Mouse (Mus musculus) hindbrain, embryonic 14.5 days (tissue): Measurements from ENCODE around the gene Hadha. TPM values are rescaled to one million over a fixed set of nuclear protein-coding genes. Genes with fewer than 3 reads are reported as not detected.
A peak's percentile ranks its signal among the peaks of the same experiment; 100 is the strongest.

Source experiments
- ATAC-seq: fragments of 200-750 bp; cut with Nextera tagmentation; 2 replicates; pipeline ENCODE4 v1.8.0; 2017; ENCODE audit warnings: moderate number of reproducible peaks, mild to moderate bottlenecking, moderate TSS enrichment, moderate library complexity; ENCODE audit not compliant: low FRiP score
- DNase-seq: peaks from one replicate; pipeline ENCODE4 v3.0.0-alpha.2; 2015; ENCODE audit warnings: low spot score
- H3K27ac ChIP-seq: fragments of 300-500 bp; sonication (generic); 2 replicates; pipeline ENCODE4 v1.5.1; 2014; ENCODE audit warnings: mild to moderate bottlenecking, moderate library complexity
- H3K27me3 ChIP-seq: fragments of 300-500 bp; sonication (generic); 2 replicates; pipeline ENCODE4 v1.6.1; 2014; ENCODE audit warnings: mild to moderate bottlenecking, low read length, mixed read lengths; ENCODE audit not compliant: control insufficient read depth, insufficient read depth
- H3K36me3 ChIP-seq: fragments of 300-500 bp; sonication (generic); replicated peaks from 2 replicates; pipeline ENCODE4 v1.6.1; 2014; ENCODE audit not compliant: control insufficient read depth, insufficient read depth
- H3K4me1 ChIP-seq: fragments of 300-500 bp; sonication (generic); replicated peaks from 2 replicates; pipeline ENCODE4 v1.6.1; 2014; ENCODE audit warnings: antibody characterized with exemption, low read length, mixed read lengths; ENCODE audit not compliant: control insufficient read depth, insufficient read depth
- H3K4me2 ChIP-seq: fragments of 300-500 bp; sonication (generic); replicated peaks from 2 replicates; pipeline ENCODE4 v1.6.1; 2014; ENCODE audit warnings: mild to moderate bottlenecking, moderate library complexity
- H3K4me3 ChIP-seq: fragments of 300-500 bp; sonication (generic); replicated peaks from 2 replicates; pipeline ENCODE4 v1.5.1; 2014; ENCODE audit warnings: mild to moderate bottlenecking, low read length
- H3K9ac ChIP-seq: fragments of 300-500 bp; sonication (generic); 2 replicates; pipeline ENCODE4 v1.6.1; 2014
- H3K9me3 ChIP-seq: fragments of 300-500 bp; sonication (generic); 2 replicates; pipeline ENCODE4 v1.6.1; 2016; ENCODE audit warnings: low read length; ENCODE audit not compliant: control insufficient read depth
- WGBS: fragments of 180-500 bp; shearing (Covaris S2); extraction: QIAGEN DNeasy Blood & Tissue Kit; methylation state at CpG from one replicate; pipeline ENCODE4 v1.1.7; 2014; 5-methylcytosine and 5-hydroxymethylcytosine counted together
- polyA plus RNA-seq: library from polyadenylated mRNA; unstranded; fragments of >200 nt; fragmentation: Nextera tagmentation; extraction: Ambion mirVana; gene quantifications from 2 replicates; pipeline ENCODE4 v1.2.1, GENCODE M21; 2014

Hadha gene
- polyA plus RNA-seq, 1 experiment from 2014 or later = 57.5 TPM

DNA sequence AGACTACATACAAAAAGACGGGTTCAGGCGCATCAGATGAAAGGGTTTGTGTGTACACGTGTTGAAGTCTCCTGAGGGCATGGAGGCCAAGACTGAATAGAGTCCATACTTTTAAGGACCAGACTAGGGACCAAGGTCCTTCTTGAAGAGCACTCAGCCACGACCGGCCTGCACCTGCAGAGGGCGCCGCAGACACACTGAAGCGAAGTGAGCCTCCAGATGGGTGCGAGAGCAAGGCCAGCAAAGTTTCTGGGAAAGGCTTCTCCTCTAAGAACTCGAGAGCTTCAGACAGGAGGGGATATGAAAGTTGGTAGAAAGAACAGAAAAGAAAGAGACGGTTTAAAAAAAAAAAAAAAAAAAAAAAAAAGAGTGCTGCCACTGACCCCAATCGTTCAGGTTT is 50.6 kb downstream of the Hadha start:
- Histone ChIP-seq H3K27ac (no peak overlapping the region), H3K9me3 (no peaks in the 10 kb centered on the region), H3K4me2 (peak overlapping the region; percentile 97), H3K36me3 (no peaks in the 10 kb centered on the region), H3K4me1 (peaks cover 26% of the 10 kb centered on the region), H3K4me3 (peak overlapping the region; percentile 70), H3K27me3 (no peaks in the 10 kb centered on the region), H3K9ac (no peak overlapping the region)
- ATAC-seq (no peak), DNase-seq (peak; percentile 68)
- 1% methylated on average over 12 of the region's 12 CpGs for WGBS

DNA sequence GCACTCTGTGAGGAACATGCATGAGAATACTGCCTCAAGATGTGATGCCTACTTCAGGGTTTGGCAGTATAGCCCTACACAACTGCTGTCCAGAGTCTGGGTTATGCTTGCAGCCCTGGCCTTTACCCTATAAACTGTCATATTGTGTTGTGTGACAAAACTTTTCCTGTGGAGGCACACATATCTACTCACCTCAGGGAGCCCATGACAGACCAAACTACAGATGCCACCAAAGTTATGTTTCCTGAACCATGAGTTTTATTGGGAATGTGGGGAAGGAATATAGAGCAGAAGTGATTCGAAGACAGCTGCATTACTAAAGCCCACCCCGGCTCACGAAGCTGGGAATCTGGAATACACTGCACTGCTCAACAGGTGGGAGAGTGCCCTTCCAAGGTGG is 51.6 kb downstream of the Hadha start:
- H3K9me3 ChIP-seq = no peaks in the 10 kb centered on the region
- DNase-seq (no peak), ATAC-seq (no peak)
- H3K36me3 ChIP-seq = no peaks in the 10 kb centered on the region
- 86% methylated on average over 3 of the region's 3 CpGs for WGBS
- no peak overlapping the region for H3K4me3 ChIP-seq
- H3K4me2 ChIP-seq = no peak overlapping the region
- H3K9ac ChIP-seq = no peak overlapping the region
- H3K27me3 ChIP-seq = no peaks in the 10 kb centered on the region
- H3K4me1 ChIP-seq = peaks cover 26% of the 10 kb centered on the region
- no peak overlapping the region for H3K27ac ChIP-seq

DNA sequence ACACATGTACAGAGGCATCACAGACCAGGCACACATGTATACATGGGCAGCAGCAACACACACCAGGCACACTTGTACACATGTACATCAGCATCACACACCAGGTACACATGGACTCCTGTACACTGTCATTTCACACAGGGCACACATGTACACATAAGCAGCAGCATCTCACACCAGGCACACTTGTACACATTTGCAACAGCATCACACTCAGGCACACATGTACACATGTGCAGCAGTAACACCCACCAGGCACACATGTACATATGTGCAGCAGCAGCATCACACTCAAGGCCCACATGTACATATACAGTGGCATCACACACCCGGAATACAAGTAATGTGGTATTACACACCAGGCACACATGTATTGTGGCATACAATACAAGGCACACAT is 56.7 kb downstream of the Hadha start:
- Histone ChIP-seq H3K27me3 (no peaks in the 10 kb centered on the region), H3K27ac (no peak overlapping the region), H3K9me3 (no peaks in the 10 kb centered on the region), H3K4me3 (no peak overlapping the region), H3K4me2 (no peak overlapping the region), H3K4me1 (no peaks in the 10 kb centered on the region), H3K9ac (no peak overlapping the region), H3K36me3 (no peaks in the 10 kb centered on the region)
- ATAC-seq (no peak), DNase-seq (no peak)
- 98% methylated on average over 1 of the region's 1 CpGs for WGBS

DNA sequence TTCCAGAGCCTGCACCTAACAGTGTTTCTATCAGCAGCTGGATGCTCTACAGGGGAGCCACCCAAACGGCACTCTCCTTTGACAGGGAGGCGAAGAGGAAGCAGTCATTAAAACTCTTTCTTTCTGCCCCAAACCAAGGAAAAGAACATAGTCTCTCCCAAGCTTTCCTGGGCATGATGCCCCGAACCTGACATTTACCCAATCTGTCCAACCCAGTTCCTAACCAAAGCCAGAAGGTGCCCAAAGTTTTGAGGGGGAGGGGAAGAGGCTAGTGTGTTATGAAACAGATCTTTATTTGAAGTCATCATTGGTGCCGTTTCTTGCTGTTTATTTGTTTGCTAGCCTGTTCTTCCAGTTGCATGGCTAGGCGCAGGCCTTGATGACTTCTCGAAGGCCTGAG is 59.2 kb downstream of the Hadha start:
- 82% methylated on average over 6 of the region's 6 CpGs for WGBS
- Histone ChIP-seq H3K9me3 (no peaks in the 10 kb centered on the region), H3K4me1 (no peaks in the 10 kb centered on the region), H3K36me3 (no peaks in the 10 kb centered on the region), H3K4me3 (no peak overlapping the region), H3K4me2 (no peak overlapping the region), H3K27ac (no peak overlapping the region), H3K9ac (no peak overlapping the region), H3K27me3 (no peaks in the 10 kb centered on the region)
- DNase-seq (no peak), ATAC-seq (no peak)

DNA sequence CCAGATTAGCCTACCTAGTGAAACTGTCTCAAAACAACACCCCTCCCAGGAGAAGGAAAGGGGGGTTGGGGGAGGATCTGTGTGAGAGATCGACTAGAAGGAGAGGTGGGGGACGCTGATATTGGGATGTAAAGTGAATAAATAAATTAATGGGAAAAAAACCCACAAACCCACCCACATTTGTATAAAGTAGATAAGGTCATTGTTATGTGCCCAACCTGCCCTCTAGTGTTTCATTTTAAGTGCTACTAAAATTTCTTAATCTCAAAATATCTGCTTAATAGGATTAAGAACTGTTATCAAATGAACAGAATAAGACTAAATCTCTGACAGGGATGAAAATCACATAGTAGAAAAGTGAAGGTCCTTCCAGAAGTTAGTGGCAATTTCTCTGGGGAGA is 60.6 kb downstream of the Hadha start:
- no peak overlapping the region for H3K4me3 ChIP-seq
- H3K9ac ChIP-seq = no peak overlapping the region
- no peaks in the 10 kb centered on the region for H3K4me1 ChIP-seq
- no peaks in the 10 kb centered on the region for H3K36me3 ChIP-seq
- DNase-seq (no peak), ATAC-seq (no peak)
- no peaks in the 10 kb centered on the region for H3K27me3 ChIP-seq
- WGBS = 68% methylated on average over 2 of the region's 2 CpGs
- H3K27ac ChIP-seq = no peak overlapping the region
- no peak overlapping the region for H3K4me2 ChIP-seq
- H3K9me3 ChIP-seq = no peaks in the 10 kb centered on the region

DNA sequence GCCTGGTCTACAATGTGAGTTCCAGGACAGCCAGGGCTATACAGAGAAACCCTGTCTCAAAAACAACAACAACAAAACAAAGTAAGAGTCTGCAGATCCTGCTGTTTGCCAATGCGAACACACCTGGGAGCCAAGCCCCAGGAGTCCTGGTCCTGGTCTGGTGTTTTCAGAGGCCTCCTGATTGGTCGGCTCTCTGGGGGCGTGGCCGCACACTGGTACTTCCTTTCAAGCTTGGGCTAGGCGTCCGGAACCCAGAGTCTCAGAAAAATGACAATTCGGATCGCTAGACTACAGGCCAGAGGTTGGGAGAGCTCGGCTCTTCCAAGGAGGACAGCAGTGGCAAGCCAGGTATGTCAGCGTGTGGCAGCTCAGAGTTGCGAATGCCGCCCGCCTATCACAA is 62.3 kb downstream of the Hadha start:
- no peaks in the 10 kb centered on the region for H3K9me3 ChIP-seq
- H3K4me2 ChIP-seq = no peak overlapping the region
- H3K9ac ChIP-seq = no peak overlapping the region
- no peak for DNase-seq
- H3K36me3 ChIP-seq = no peaks in the 10 kb centered on the region
- no peaks in the 10 kb centered on the region for H3K4me1 ChIP-seq
- no peak overlapping the region for H3K27ac ChIP-seq
- 67% methylated on average over 13 of the region's 13 CpGs for WGBS
- no peaks in the 10 kb centered on the region for H3K27me3 ChIP-seq
- no peak for ATAC-seq
- no peak overlapping the region for H3K4me3 ChIP-seq

DNA sequence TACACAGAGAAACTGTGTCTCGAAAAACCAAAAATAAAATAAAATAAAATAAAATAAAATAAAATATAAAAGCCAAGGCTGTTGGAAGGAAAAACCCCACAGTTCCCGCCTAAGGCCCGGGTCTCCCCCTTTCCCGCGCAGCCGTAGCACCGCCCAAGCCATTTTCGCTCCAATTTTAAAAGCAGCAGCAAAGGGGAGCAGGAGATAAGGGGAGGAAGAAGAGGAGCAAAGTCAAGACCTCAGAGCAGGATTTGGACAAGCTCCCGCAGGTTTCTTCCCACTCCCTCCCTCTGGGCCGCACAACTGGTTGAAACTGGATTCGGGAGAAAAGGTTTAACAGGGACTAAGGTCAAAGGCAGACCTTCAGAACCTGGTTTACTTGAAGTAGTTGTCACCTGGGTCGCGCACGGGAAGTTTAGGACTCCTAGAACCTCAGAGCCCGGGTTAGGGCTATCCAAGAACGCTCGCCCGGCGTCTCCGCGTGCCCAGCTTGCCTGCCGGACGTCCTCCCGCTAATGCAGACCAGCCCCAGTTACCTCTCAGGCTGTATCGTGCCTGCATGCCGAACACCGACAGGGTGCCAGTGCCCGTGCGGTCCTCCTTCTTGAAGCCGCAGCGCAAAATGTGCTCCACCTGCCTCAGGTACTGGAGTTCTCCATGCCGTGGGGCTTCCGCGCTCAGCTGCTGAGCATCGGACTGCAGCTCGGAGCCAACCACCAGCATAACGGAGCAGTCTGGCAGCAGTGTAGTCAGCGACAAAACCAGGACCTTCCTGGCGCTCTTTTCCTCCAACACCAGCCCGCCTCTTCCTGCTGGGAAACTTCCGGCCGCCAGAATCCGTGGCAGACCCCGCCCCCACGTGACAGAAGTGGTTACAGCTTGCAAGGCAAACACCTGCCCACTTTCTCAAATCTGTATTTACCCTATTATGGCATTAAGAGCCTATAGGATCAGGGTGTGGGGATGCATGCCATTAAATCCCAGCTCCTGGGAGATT is 81.8 kb downstream of the Hadha start, which contains the start of gene Tyms:
Tyms (minus strand) TSS at position 793 of the 997 bp plus-strand sequence.
- Histone ChIP-seq H3K9ac (peak within 1 kb of the TSS; percentile 73), H3K4me2 (peak within 1 kb of the TSS; percentile 93), H3K36me3 (peaks cover 28% of the 10 kb centered on the region), H3K4me3 (peak within 1 kb of the TSS; percentile 60), H3K4me1 (peaks cover 6% of the 10 kb centered on the region; the same call in 1 of the 2 replicates), H3K27me3 (no peaks in the 10 kb centered on the region), H3K27ac (peak within 1 kb of the TSS; percentile 75), H3K9me3 (no peaks in the 10 kb centered on the region)
- peak; percentile 81 for DNase-seq
- WGBS = 2% methylated on average over 45 of the region's 45 CpGs
- ATAC-seq = peak; percentile 92

DNA sequence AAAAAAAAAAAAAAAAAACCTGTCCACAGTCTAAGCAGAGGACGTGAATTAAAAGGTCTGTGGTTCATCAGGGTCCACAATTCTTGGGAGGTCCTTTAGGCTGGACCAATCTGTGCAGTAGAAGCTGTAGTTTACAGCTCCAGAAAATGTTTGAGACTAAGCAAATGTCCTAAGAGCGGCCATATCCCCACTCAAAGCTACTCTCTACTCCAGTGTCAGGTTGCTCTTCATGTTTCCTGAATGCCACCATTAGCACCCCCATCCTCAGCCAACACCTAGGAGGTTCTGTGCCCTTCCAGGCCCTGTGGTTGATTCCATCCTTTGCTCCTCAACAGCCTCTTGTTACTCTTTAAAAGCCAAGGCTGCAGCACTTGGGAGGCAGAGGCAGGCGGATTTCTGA is 82.6 kb downstream of the Hadha start:
- ATAC-seq (no peak), DNase-seq (no peak)
- Histone ChIP-seq H3K27me3 (no peaks in the 10 kb centered on the region), H3K4me1 (peaks cover 6% of the 10 kb centered on the region; the same call in 1 of the 2 replicates), H3K4me2 (peak overlapping the region; percentile 93), H3K4me3 (peak overlapping the region; percentile 60), H3K9ac (peak overlapping the region; percentile 73), H3K9me3 (no peaks in the 10 kb centered on the region), H3K36me3 (peaks cover 35% of the 10 kb centered on the region), H3K27ac (no peak overlapping the region)
- 55% methylated on average over 3 of the region's 3 CpGs for WGBS

DNA sequence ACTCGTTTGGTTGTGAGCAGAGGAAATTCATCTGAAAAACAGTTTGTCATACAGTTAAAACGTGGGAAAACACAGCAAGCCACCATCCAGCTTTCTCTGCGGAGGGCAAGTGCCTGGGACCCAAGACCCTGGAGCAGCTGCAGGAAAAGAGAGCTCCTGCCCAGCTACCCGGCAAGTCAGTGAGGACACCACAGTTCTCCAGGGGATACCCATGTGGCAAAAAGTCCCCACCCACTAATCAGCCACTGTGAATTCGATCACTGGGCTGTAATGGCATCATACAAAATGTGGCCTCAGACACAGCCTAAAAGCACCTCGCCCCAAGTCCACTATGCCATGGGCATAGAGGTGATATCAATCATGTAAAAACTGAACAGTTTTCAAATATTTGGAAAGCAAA is 83.3 kb downstream of the Hadha start:
- Histone ChIP-seq H3K9ac (no peak overlapping the region), H3K4me2 (no peak overlapping the region), H3K4me3 (no peak overlapping the region), H3K9me3 (no peaks in the 10 kb centered on the region), H3K4me1 (peaks cover 6% of the 10 kb centered on the region; the same call in 1 of the 2 replicates), H3K27ac (no peak overlapping the region), H3K27me3 (no peaks in the 10 kb centered on the region), H3K36me3 (peaks cover 42% of the 10 kb centered on the region)
- no peak for ATAC-seq
- WGBS = 84% methylated on average over 6 of the region's 6 CpGs
- no peak for DNase-seq
